Mouse (Mus musculus) olfactory bulb, adult 2 months (tissue): ENCODE results near the gene Lrg1. TPM values are rescaled to one million over a fixed set of nuclear protein-coding genes. Genes with fewer than 3 reads are reported as not detected.
A peak's percentile ranks its signal among the peaks of the same experiment; 100 is the strongest.

Experiments
- H3K27ac ChIP-seq: fragments of 200-500 bp; 2 replicates; pipeline ENCODE4 v1.5.1; 2012; ENCODE audit warnings: low read depth, low read length; ENCODE audit not compliant: insufficient read depth
- H3K4me1 ChIP-seq: fragments of 200-500 bp; 2 replicates; pipeline ENCODE4 v1.6.1; 2012; ENCODE audit warnings: low read length; ENCODE audit not compliant: control insufficient read depth, insufficient read depth
- H3K4me3 ChIP-seq: fragments of 200-500 bp; 2 replicates; pipeline ENCODE4 v1.5.1; 2012; ENCODE audit warnings: mild to moderate bottlenecking, low read depth, low read length, moderate library complexity; ENCODE audit not compliant: insufficient read depth
- CTCF ChIP-seq: fragments of 200-500 bp; IDR thresholded peaks from 2 replicates; pipeline ENCODE4 v1.5.1; 2012; ENCODE audit warnings: low read depth, mild to moderate bottlenecking, low read length, moderate library complexity; ENCODE audit not compliant: insufficient read depth
- POLR2A ChIP-seq: fragments of 200-500 bp; IDR thresholded peaks from 2 replicates; pipeline ENCODE4 v1.6.1; 2012; ENCODE audit warnings: mild to moderate bottlenecking, low read depth, low read length, moderate library complexity; ENCODE audit not compliant: insufficient read depth
- WGBS: fragments of 180-500 bp; shearing (Covaris S2); methylation state at CpG from one replicate; pipeline ENCODE4 v1.1.7; 2018; 5-methylcytosine and 5-hydroxymethylcytosine counted together
- polyA plus RNA-seq: library from polyadenylated mRNA; stranded (reverse); fragments of >200 nt; gene quantifications from 2 replicates; pipeline ENCODE4 v1.2.4, GENCODE M21; 2012; ENCODE audit warnings: low replicate concordance; ENCODE audit not compliant: missing spikeins, insufficient read depth, insufficient read length

The Lrg1 gene
- polyA plus RNA-seq, 1 experiment = not detected

DNA sequence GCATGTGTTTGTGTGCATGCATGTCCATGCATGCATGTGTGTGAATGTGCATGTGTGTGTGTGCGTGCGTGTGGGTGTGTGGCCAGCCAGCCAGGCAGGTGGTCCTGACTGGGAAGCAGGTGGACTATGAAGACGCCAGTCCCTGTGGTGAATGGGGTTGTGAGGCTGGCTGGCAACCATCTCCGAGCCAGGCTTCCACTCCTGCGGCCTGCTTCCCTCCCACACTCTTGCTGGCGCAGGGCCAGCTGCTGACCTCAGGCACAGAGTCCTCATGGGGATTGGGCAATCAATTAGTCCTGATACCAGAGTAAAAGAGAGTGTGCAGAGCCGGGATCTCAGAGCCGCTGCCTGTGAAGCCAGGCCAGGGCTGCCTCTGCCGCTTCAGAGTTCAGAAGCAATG is 31.8 kb upstream of the Lrg1 start:
- Histone ChIP-seq H3K4me3 (no peak overlapping the region), H3K27ac (no peak overlapping the region), H3K4me1 (peaks cover 6% of the 10 kb centered on the region)
- no peak for TF ChIP-seq POLR2A
- no peak for TF ChIP-seq CTCF
- 45% methylated on average over 9 of the region's 9 CpGs for WGBS

DNA sequence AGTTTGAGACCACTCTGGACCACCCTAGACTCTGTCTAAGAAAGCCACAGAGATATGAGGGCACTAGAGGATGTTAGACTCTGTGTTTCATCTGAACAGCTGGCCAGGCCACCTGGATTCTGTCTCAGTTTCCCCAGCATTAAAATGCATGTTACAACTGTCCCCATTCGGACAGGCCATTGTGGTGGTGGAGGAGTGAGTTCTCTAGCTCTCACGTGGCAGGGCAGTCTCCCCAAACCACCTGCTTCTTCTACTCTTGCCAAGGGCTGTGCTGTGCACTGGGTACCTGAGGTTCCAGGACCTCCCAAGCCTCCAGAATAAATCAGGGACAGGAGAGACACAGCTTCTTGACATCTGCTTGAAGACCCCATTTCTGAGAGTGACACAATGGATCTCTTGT is 28.1 kb upstream of the Lrg1 start:
- 69% methylated on average over 2 of the region's 2 CpGs for WGBS
- no peak overlapping the region for H3K27ac ChIP-seq
- no peak overlapping the region for H3K4me3 ChIP-seq
- peaks cover 18% of the 10 kb centered on the region for H3K4me1 ChIP-seq
- TF ChIP-seq POLR2A (no peak), CTCF (no peak)

GRCm38 (mm10) chr17:56148790-56149618 is 27.2 kb upstream of the Lrg1 start:
- TF ChIP-seq CTCF (no peak), POLR2A (no peak)
- H3K27ac ChIP-seq = no peak overlapping the region
- WGBS = 5% methylated on average over 30 of the region's 30 CpGs
- peaks cover 18% of the 10 kb centered on the region for H3K4me1 ChIP-seq
- H3K4me3 ChIP-seq = peak overlapping the region; percentile 25; the same call in 1 of the 2 replicates

DNA sequence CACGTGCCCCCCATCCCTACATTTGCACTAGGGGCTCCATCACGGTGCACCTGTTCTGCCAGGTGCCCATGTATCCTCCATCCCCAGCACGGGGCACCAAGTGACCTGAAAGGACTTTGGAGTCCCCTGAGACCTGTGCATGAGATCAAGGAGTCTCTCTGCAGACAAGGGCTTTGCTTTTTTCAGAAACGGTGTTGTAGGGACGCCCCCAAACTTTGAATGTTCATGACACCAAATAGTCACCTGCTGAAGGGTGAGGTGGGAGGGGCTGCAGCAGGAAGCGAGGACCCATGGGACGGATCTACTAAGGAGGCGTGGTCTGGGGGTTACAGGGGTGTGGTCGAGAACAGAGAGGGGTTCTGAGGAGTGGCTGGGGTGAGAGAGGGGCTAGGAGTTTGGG is 26.5 kb upstream of the Lrg1 start:
- Histone ChIP-seq H3K4me1 (peaks cover 18% of the 10 kb centered on the region), H3K4me3 (no peak overlapping the region), H3K27ac (no peak overlapping the region)
- TF ChIP-seq POLR2A = no peak
- 31% methylated on average over 9 of the region's 9 CpGs for WGBS

GRCm38 (mm10) chr17:56147420-56147819 is 25.6 kb upstream of the Lrg1 start:
- Histone ChIP-seq H3K4me1 (peaks cover 19% of the 10 kb centered on the region), H3K4me3 (no peak overlapping the region), H3K27ac (no peak overlapping the region)
- TF ChIP-seq POLR2A (no peak), CTCF (no peak)
- 87% methylated on average over 12 of the region's 12 CpGs for WGBS

DNA sequence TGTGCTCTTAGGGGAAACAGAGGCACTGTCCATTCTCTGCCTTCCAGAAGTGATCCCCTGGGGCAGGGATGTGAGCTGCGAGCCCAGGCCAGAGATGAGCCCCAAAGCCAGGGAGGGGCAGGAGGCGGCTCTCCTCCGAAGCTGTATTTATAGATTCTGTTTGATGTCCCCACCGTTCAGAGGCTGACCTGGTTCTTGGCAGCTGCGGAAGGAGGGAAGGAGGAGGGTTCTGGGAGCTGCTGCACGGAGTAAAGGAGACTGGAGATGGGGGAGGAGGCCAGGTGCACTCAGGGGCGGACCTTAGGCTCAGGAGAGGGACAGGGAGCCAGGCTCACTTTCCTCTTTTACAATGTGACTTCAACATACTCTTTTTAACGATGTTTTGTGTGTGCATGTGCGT is 24.3 kb upstream of the Lrg1 start:
- 30% methylated on average over 9 of the region's 9 CpGs for WGBS
- no peak overlapping the region for H3K27ac ChIP-seq

GRCm38 (mm10) chr17:56144546-56144945 is 22.7 kb upstream of the Lrg1 start:
- 84% methylated on average over 9 of the region's 9 CpGs for WGBS
- H3K4me1 ChIP-seq = peaks cover 36% of the 10 kb centered on the region
- TF ChIP-seq POLR2A (no peak), CTCF (no peak)
- no peak overlapping the region for H3K27ac ChIP-seq
- no peak overlapping the region for H3K4me3 ChIP-seq

More for the DNA sequence above, 24.3 kb upstream of the Lrg1 start:
- H3K4me1 ChIP-seq = peaks cover 32% of the 10 kb centered on the region
- no peak for TF ChIP-seq CTCF
- no peak for TF ChIP-seq POLR2A
- H3K4me3 ChIP-seq = no peak overlapping the region

GRCm38 (mm10) chr17:56141702-56142605 is 20.2 kb upstream of the Lrg1 start:
- WGBS = 1% methylated on average over 39 of the region's 47 CpGs
- H3K27ac ChIP-seq = no peak overlapping the region

DNA sequence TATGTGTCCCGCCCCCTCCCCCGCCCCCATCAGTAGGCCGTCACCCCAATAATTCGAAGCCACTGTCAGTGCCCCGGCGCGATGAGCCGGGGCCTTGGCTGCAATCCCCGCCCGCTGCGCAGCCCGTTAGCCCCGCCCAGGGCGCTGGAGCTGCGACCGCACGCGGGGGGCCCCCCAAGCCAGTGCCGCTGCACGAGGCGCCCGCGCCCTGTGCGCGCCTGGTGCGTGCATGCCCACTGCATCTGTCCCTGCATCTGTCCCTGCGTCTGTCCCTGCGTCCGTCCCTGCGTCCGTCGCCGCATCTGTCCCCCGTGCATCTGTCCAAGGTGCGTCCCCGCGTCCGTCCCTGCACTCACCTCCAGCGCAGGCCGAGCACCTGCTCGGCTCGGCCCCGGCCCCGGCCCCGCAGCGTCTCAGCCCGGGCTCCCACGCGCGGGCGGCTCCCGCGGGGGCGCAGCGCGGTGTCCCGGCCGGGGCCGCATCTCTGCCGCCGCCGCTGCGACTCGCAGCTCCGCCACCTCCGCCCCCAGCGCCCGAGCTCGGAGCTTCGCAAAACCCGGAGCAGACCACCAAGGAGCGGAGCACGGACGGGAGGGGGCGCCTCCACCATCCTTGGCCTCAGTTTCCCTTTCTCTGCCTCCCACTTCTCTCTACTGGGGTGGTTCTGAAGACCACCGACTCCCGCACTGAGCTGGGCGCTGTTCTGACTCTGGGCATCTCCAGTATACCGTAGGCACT is 18.2 kb upstream of the Lrg1 start, which contains the start of gene Sema6b:
Sema6b (minus strand) TSS at position 486 of the 738 bp plus-strand sequence.
- H3K27ac ChIP-seq = peak within 1 kb of the TSS; percentile 85
- H3K4me3 ChIP-seq = peak within 1 kb of the TSS; percentile 86
- WGBS = 2% methylated on average over 78 of the region's 79 CpGs
- TF ChIP-seq CTCF (no peak), POLR2A (peak; percentile 48; the same call in 1 of the 2 replicates)
- H3K4me1 ChIP-seq = peaks cover 44% of the 10 kb centered on the region

More at GRCm38 (mm10) chr17:56141702-56142605, 20.2 kb upstream of the Lrg1 start:
- H3K4me1 ChIP-seq = peaks cover 49% of the 10 kb centered on the region
- TF ChIP-seq CTCF (no peak), POLR2A (peak; percentile 41; the same call in 1 of the 2 replicates)
- H3K4me3 ChIP-seq = peak overlapping the region; percentile 63
